Mouse (Mus musculus) hindbrain, embryonic 16.5 days (tissue): ENCODE data around the gene Rbck1. TPM values are rescaled to one million over a fixed set of nuclear protein-coding genes. Genes with fewer than 3 reads are reported as not detected.

Source experiments
- ATAC-seq: fragments of 200-750 bp; cut with Nextera tagmentation; 2 replicates; pipeline ENCODE4 v1.8.0; 2017; ENCODE audit warnings: moderate TSS enrichment, moderate library complexity
- H3K27ac ChIP-seq: fragments of 300-500 bp; sonication (generic); 2 replicates; pipeline ENCODE4 v1.5.1; 2014; ENCODE audit warnings: low read depth, mild to moderate bottlenecking, control low read depth, low read length, moderate library complexity
- H3K27me3 ChIP-seq: fragments of 300-500 bp; sonication (generic); replicated peaks from 2 replicates; pipeline ENCODE4 v1.6.1; 2014; ENCODE audit warnings: low read length; ENCODE audit not compliant: control insufficient read depth, insufficient read depth
- H3K36me3 ChIP-seq: fragments of 300-500 bp; sonication (generic); 2 replicates; pipeline ENCODE4 v1.6.1; 2014; ENCODE audit warnings: mild to moderate bottlenecking, low read length, moderate library complexity, mixed read lengths; ENCODE audit not compliant: control insufficient read depth, insufficient read depth
- H3K4me1 ChIP-seq: fragments of 300-500 bp; sonication (generic); 2 replicates; pipeline ENCODE4 v1.6.1; 2014; ENCODE audit warnings: low read depth, low read length; ENCODE audit not compliant: control insufficient read depth, insufficient read depth
- H3K4me2 ChIP-seq: fragments of 300-500 bp; sonication (generic); 2 replicates; pipeline ENCODE4 v1.6.1; 2014; ENCODE audit warnings: mild to moderate bottlenecking, low read length, control low read depth, moderate library complexity
- H3K4me3 ChIP-seq: fragments of 300-500 bp; sonication (generic); 2 replicates; pipeline ENCODE4 v1.5.1; 2014; ENCODE audit warnings: mild to moderate bottlenecking, low read length, control low read depth, moderate library complexity
- H3K9ac ChIP-seq: fragments of 300-500 bp; sonication (generic); 2 replicates; pipeline ENCODE4 v1.6.1; 2014; ENCODE audit warnings: low read depth, mild to moderate bottlenecking, control low read depth, low read length, moderate library complexity
- H3K9me3 ChIP-seq: fragments of 300-500 bp; sonication (generic); 2 replicates; pipeline ENCODE4 v1.6.1; 2014; ENCODE audit warnings: mild to moderate bottlenecking, low read length, moderate library complexity; ENCODE audit not compliant: control insufficient read depth
- WGBS: fragments of 180-500 bp; shearing (Covaris S2); extraction: QIAGEN DNeasy Blood & Tissue Kit; methylation state at CpG from one replicate; pipeline ENCODE4 v1.1.7; 2014; 5-methylcytosine and 5-hydroxymethylcytosine counted together
- polyA plus RNA-seq: library from polyadenylated mRNA; unstranded; fragments of >200 nt; fragmentation: Nextera tagmentation; extraction: Ambion mirVana; gene quantifications from 2 replicates; pipeline ENCODE4 v1.2.1, GENCODE M21; 2015

Gene Rbck1
- polyA plus RNA-seq, 1 experiment from 2014 or later: 92.1 TPM

DNA sequence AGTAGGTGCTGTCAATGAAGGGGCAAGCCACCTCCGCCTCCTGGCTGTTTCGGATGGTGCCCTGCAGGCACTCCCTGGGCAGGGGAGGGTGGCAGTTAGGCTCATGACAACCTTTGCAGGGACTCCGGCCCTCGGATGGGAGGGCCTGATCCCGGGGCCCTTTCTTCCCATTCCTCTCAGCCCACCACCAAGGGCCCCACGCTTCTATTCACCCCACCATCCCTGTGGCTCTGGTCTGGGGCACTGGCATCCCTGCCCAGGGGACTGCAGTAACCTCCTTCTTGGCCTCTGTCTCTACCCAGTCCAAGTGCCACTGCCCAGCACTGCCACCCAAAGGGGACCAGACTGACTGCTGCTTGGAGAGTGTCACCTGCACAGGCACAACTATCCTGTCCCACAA is 10.3 kb downstream of the Rbck1 start:
- Histone ChIP-seq H3K4me3 (no peak overlapping the region), H3K27me3 (no peaks in the 10 kb centered on the region), H3K9ac (no peak overlapping the region), H3K9me3 (no peaks in the 10 kb centered on the region), H3K27ac (no peak overlapping the region), H3K4me2 (no peak overlapping the region), H3K36me3 (peaks cover 41% of the 10 kb centered on the region), H3K4me1 (no peaks in the 10 kb centered on the region)
- ATAC-seq: no peak
- WGBS: 98% methylated on average over 6 of the region's 6 CpGs

GRCm38 (mm10) chr2:152321558-152321957 is 10.9 kb downstream of the Rbck1 start:
- Histone ChIP-seq H3K4me2 (no peak overlapping the region), H3K9me3 (no peaks in the 10 kb centered on the region), H3K9ac (no peak overlapping the region), H3K27me3 (no peaks in the 10 kb centered on the region), H3K4me3 (no peak overlapping the region), H3K36me3 (peaks cover 42% of the 10 kb centered on the region), H3K27ac (no peak overlapping the region), H3K4me1 (no peaks in the 10 kb centered on the region)
- 91% methylated on average over 5 of the region's 5 CpGs for WGBS
- 0 out of 2 replicates have a peak, but pooled peaks have one; percentile 15 for ATAC-seq

DNA sequence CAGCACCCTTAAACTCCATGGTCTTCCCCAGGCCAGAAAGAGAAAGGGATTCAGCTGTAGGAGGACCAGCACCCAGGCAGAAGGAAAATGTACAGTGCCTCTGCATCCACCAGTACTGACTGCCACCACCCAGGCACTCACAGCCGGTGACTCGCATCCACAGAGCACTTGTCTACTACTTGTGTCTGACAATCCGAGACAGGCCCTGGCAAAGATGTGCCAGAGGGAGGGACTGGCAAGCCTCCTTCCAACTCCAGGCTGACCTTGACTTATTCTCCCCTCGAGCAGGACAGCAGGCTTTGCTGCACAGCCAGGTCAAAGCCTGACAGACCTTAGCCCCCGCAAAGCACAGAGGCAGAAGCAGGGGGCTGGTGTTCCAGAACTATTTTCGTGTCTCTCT is 15.4 kb downstream of the Rbck1 start:
- H3K36me3 ChIP-seq: peaks cover 39% of the 10 kb centered on the region

GRCm38 (mm10) chr2:152313926-152314325 is 18.5 kb downstream of the Rbck1 start:
- Histone ChIP-seq H3K9me3 (no peaks in the 10 kb centered on the region), H3K36me3 (peaks cover 44% of the 10 kb centered on the region), H3K4me2 (no peak overlapping the region), H3K4me1 (no peaks in the 10 kb centered on the region), H3K27me3 (no peaks in the 10 kb centered on the region), H3K27ac (no peak overlapping the region), H3K4me3 (no peak overlapping the region), H3K9ac (no peak overlapping the region)
- no peak for ATAC-seq
- WGBS: 95% methylated on average over 6 of the region's 6 CpGs

More for the DNA sequence above, 15.4 kb downstream of the Rbck1 start:
- Histone ChIP-seq H3K9ac (no peak overlapping the region), H3K9me3 (no peaks in the 10 kb centered on the region), H3K27me3 (no peaks in the 10 kb centered on the region), H3K4me3 (no peak overlapping the region), H3K27ac (no peak overlapping the region), H3K4me1 (no peaks in the 10 kb centered on the region), H3K4me2 (no peak overlapping the region)
- ATAC-seq: no peak
- WGBS: 83% methylated on average over 6 of the region's 6 CpGs

GRCm38 (mm10) chr2:152312996-152313395 is 19.5 kb downstream of the Rbck1 start:
- no peak overlapping the region for H3K4me2 ChIP-seq
- WGBS: 77% methylated on average over 7 of the region's 7 CpGs
- H3K4me1 ChIP-seq: no peaks in the 10 kb centered on the region
- no peaks in the 10 kb centered on the region for H3K27me3 ChIP-seq
- no peak overlapping the region for H3K27ac ChIP-seq
- ATAC-seq: no peak
- no peaks in the 10 kb centered on the region for H3K9me3 ChIP-seq
- H3K36me3 ChIP-seq: peaks cover 46% of the 10 kb centered on the region
- H3K9ac ChIP-seq: no peak overlapping the region
- H3K4me3 ChIP-seq: no peak overlapping the region

DNA sequence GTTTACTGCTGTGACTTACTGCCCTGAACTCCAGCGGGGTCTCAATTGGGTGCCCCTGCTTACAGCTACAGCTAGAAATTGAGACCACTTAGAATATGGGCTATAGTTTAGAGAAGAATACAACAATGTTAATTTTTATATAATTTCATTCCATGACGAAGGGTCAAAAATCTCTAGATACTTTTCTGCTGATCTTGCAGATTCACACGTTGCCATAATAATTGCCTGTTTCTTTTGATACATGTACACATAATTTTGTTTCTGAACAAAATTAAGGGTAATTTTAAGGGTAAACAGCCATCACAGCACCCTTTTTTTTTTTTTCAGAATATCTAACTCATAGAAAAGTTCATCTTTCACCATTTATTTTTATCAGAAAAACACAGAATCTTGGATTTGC is 25.3 kb downstream of the Rbck1 start:
- H3K4me2 ChIP-seq: no peak overlapping the region

DNA sequence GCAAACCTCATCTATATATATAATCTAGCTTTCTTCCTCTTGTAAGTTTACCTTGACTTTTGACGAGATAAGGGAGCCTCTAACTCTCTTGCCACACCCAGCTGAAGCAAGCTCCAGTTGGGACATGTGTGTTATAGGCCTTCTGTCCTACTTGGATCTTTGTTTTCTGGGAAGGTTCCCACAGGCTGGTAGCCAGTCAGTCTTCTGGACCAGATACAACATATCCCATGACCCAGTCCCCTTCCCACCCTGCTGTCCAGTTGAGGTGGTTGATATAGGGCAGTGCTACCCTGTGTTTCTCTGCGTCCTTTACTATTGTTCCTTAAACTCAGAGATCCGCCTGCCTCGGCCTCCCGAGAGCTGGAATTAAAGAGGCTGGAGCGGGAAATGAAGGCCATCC is 27.0 kb downstream of the Rbck1 start:
- no peak overlapping the region for H3K4me3 ChIP-seq
- no peak overlapping the region for H3K9ac ChIP-seq
- peaks cover 41% of the 10 kb centered on the region for H3K36me3 ChIP-seq
- H3K4me1 ChIP-seq: no peaks in the 10 kb centered on the region
- no peak overlapping the region for H3K4me2 ChIP-seq
- no peaks in the 10 kb centered on the region for H3K27me3 ChIP-seq
- H3K27ac ChIP-seq: no peak overlapping the region
- 97% methylated on average over 6 of the region's 6 CpGs for WGBS
- no peak for ATAC-seq
- no peaks in the 10 kb centered on the region for H3K9me3 ChIP-seq

More for the DNA sequence above, 25.3 kb downstream of the Rbck1 start:
- WGBS: 83% methylated on average over 3 of the region's 3 CpGs
- H3K4me1 ChIP-seq: no peaks in the 10 kb centered on the region
- no peak overlapping the region for H3K4me3 ChIP-seq
- peaks cover 45% of the 10 kb centered on the region for H3K36me3 ChIP-seq
- no peak overlapping the region for H3K27ac ChIP-seq
- H3K9me3 ChIP-seq: no peaks in the 10 kb centered on the region
- H3K27me3 ChIP-seq: no peaks in the 10 kb centered on the region
- H3K9ac ChIP-seq: no peak overlapping the region
- no peak for ATAC-seq

- H3K4me3 ChIP-seq: no peak overlapping the region
- no peaks in the 10 kb centered on the region for H3K9me3 ChIP-seq
- no peaks in the 10 kb centered on the region for H3K4me1 ChIP-seq
- no peak overlapping the region for H3K9ac ChIP-seq
- no peak for ATAC-seq
- H3K27ac ChIP-seq: no peak overlapping the region
- H3K36me3 ChIP-seq: peaks cover 31% of the 10 kb centered on the region
- 70% methylated on average over 5 of the region's 5 CpGs for WGBS
- H3K4me2 ChIP-seq: no peak overlapping the region
- H3K27me3 ChIP-seq: no peaks in the 10 kb centered on the region
These were observed 28.7 kb downstream of the Rbck1 start for GRCm38 (mm10) chr2:152303781-152304180.

GRCm38 (mm10) chr2:152302862-152303261 is 29.6 kb downstream of the Rbck1 start:
- no peaks in the 10 kb centered on the region for H3K4me1 ChIP-seq
- no peaks in the 10 kb centered on the region for H3K9me3 ChIP-seq
- no peaks in the 10 kb centered on the region for H3K27me3 ChIP-seq
- no peak overlapping the region for H3K27ac ChIP-seq
- 92% methylated on average over 2 of the region's 2 CpGs for whole genome bisulfite sequencing
- no peak overlapping the region for H3K4me2 ChIP-seq
- H3K4me3 ChIP-seq: no peak overlapping the region
- no peak for ATAC-seq
- H3K36me3 ChIP-seq: peaks cover 22% of the 10 kb centered on the region
- no peak overlapping the region for H3K9ac ChIP-seq

- Histone ChIP-seq H3K4me3 (peak overlapping the region; percentile 98), H3K9me3 (no peaks in the 10 kb centered on the region), H3K9ac (peak overlapping the region; percentile 100), H3K36me3 (no peaks in the 10 kb centered on the region; the same call in 1 of the 2 replicates), H3K4me2 (peak overlapping the region; percentile 94), H3K4me1 (peaks cover 14% of the 10 kb centered on the region), H3K27me3 (no peaks in the 10 kb centered on the region), H3K27ac (no peak overlapping the region; the same call in 1 of the 2 replicates)
- WGBS: 34% methylated on average over 5 of the region's 5 CpGs
- ATAC-seq: no peak
These were observed 37.9 kb downstream of the Rbck1 start for GRCm38 (mm10) chr2:152294541-152294940.
